Mouse (Mus musculus) heart, postnatal 0 days (tissue): ENCODE results near the gene Prkg1. TPM values are rescaled to one million over a fixed set of nuclear protein-coding genes. Genes with fewer than 3 reads are reported as not detected.

Source experiments
- ATAC-seq: fragments of 200-750 bp; cut with Nextera tagmentation; 2 replicates; pipeline ENCODE4 v1.8.0; 2017; ENCODE audit warnings: low read depth, moderate number of reproducible peaks, moderate library complexity; ENCODE audit not compliant: insufficient read depth
- DNase-seq: peaks from one replicate; pipeline ENCODE4 v3.0.0-alpha.2; 2016; ENCODE audit warnings: low spot score
- H3K27ac ChIP-seq: fragments of 300-500 bp; sonication (generic); 2 replicates; pipeline ENCODE4 v1.5.1; 2014; ENCODE audit warnings: low read depth, mild to moderate bottlenecking
- H3K27me3 ChIP-seq: fragments of 300-500 bp; sonication (generic); 2 replicates; pipeline ENCODE4 v1.6.1; 2014; ENCODE audit warnings: low read length, mixed read lengths; ENCODE audit not compliant: control insufficient read depth, insufficient read depth
- H3K36me3 ChIP-seq: fragments of 300-500 bp; sonication (generic); replicated peaks from 2 replicates; pipeline ENCODE4 v1.6.1; 2014; ENCODE audit warnings: low read length, mixed read lengths; ENCODE audit not compliant: control insufficient read depth, insufficient read depth
- H3K4me1 ChIP-seq: fragments of 300-500 bp; sonication (generic); 2 replicates; pipeline ENCODE4 v1.6.1; 2014; ENCODE audit warnings: antibody characterized with exemption; ENCODE audit not compliant: control insufficient read depth, insufficient read depth
- H3K4me2 ChIP-seq: fragments of 300-500 bp; sonication (generic); 2 replicates; pipeline ENCODE4 v1.6.1; 2014; ENCODE audit warnings: low read depth, mild to moderate bottlenecking, low read length, moderate library complexity
- H3K4me3 ChIP-seq: fragments of 300-500 bp; sonication (generic); 2 replicates; pipeline ENCODE4 v1.5.1; 2014; ENCODE audit warnings: low read depth, low read length
- H3K9ac ChIP-seq: fragments of 300-500 bp; sonication (generic); replicated peaks from 2 replicates; pipeline ENCODE4 v1.6.1; 2014; ENCODE audit warnings: low read depth, low read length, mixed read lengths
- H3K9me3 ChIP-seq: fragments of 300-500 bp; sonication (generic); replicated peaks from 2 replicates; pipeline ENCODE4 v1.6.1; 2016; ENCODE audit warnings: low read length; ENCODE audit not compliant: control insufficient read depth
- CTCF ChIP-seq: IDR thresholded peaks from 2 replicates; pipeline ENCODE4 v1.5.1; 2016; ENCODE audit warnings: antibody characterized with exemption, control low read depth, low read depth
- EP300 ChIP-seq: IDR thresholded peaks from 2 replicates; pipeline ENCODE4 v1.6.1; 2016; ENCODE audit warnings: antibody characterized with exemption, low read depth
- WGBS: fragments of 180-500 bp; shearing (Covaris S2); extraction: QIAGEN DNeasy Blood & Tissue Kit; methylation state at CpG from one replicate; pipeline ENCODE4 v1.1.7; 2014; 5-methylcytosine and 5-hydroxymethylcytosine counted together
- polyA plus RNA-seq: library from polyadenylated mRNA; unstranded; fragments of >200 nt; fragmentation: Nextera tagmentation; extraction: Ambion mirVana; gene quantifications from 2 replicates; pipeline ENCODE4 v1.2.1, GENCODE M21; 2015
- total RNA-seq: library from RNA; depleted of rRNA; stranded (reverse); fragments of >200 nt; gene quantifications from 2 replicates; pipeline ENCODE4 v1.2.3, GENCODE M21; 2014; ENCODE audit warnings: low replicate concordance

Prkg1 gene
- total and polyA plus RNA-seq, 2 experiments from 2014 or later, result 4.5 to 14.6 TPM

DNA sequence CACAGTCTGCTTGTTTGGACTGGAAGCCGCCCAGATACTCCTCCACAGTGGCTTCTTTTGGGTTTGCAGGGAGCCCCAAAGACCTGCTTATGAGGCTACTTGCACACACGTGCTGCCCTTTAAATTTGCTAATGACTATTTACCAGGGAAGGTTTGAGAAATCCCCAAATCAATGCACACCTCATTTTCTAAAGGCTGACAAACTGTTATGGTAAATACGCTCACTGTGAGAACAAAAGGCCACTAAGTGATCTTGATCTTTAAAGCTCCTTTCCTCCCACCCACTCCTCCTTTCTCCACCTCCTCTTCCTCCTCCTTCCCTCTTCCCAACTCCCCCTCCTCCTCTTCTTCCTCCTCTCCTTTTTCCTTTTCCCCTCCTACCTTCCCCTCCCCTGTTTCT, 658.8 kb downstream of the Prkg1 start:
- H3K9ac ChIP-seq, result no peak overlapping the region
- H3K9me3 ChIP-seq, result no peaks in the 10 kb centered on the region
- 59% methylated on average over 3 of the region's 3 CpGs for WGBS
- H3K4me2 ChIP-seq, result no peak overlapping the region
- DNase-seq (no peak), ATAC-seq (no peak)
- H3K27ac ChIP-seq, result no peak overlapping the region
- TF ChIP-seq EP300 (no peak), CTCF (no peak)
- no peaks in the 10 kb centered on the region for H3K27me3 ChIP-seq
- no peaks in the 10 kb centered on the region for H3K4me1 ChIP-seq
- no peak overlapping the region for H3K4me3 ChIP-seq
- H3K36me3 ChIP-seq, result no peaks in the 10 kb centered on the region

- no peaks in the 10 kb centered on the region for H3K36me3 ChIP-seq
- no peak for TF ChIP-seq CTCF
- no peak for TF ChIP-seq EP300
- H3K4me2 ChIP-seq, result no peak overlapping the region
- H3K9ac ChIP-seq, result no peak overlapping the region
- H3K4me1 ChIP-seq, result no peaks in the 10 kb centered on the region
- no peak overlapping the region for H3K27ac ChIP-seq
- no peak for ATAC-seq
- DNase-seq, result no peak
- no peaks in the 10 kb centered on the region for H3K27me3 ChIP-seq
- H3K9me3 ChIP-seq, result no peaks in the 10 kb centered on the region
- H3K4me3 ChIP-seq, result no peak overlapping the region
- 58% methylated on average over 6 of the region's 6 CpGs for WGBS
Observed at GRCm38 (mm10) chr19:31104764-31105163, 660.1 kb downstream of the Prkg1 start.

DNA sequence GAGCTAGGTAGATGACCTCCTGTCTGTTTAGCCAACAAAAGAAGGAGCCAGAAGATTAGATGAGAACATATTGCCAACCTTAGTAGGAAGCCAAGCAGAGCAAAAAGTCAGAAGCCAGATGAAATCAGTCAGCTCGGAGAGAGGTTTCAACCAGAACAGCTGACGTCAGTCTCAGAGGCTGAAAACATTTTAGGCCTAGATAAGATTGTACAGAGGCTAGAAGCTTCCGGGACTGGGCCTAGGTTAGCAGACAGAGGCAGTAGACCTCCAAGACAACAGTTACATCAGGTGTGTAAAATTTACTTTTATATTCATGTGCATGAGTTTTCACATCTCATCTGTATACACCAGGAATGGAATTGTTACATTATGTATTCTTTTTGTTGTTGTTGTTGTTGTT, 665.5 kb downstream of the Prkg1 start:
- no peaks in the 10 kb centered on the region for H3K36me3 ChIP-seq
- H3K27me3 ChIP-seq, result no peaks in the 10 kb centered on the region
- no peak overlapping the region for H3K27ac ChIP-seq
- H3K4me2 ChIP-seq, result no peak overlapping the region
- TF ChIP-seq EP300, result no peak
- TF ChIP-seq CTCF, result no peak
- no peak for ATAC-seq
- DNase-seq, result no peak
- H3K4me3 ChIP-seq, result no peak overlapping the region
- WGBS, result 14% methylated on average over 3 of the region's 3 CpGs
- H3K4me1 ChIP-seq, result no peaks in the 10 kb centered on the region
- no peak overlapping the region for H3K9ac ChIP-seq
- H3K9me3 ChIP-seq, result no peaks in the 10 kb centered on the region

- Histone ChIP-seq H3K27me3 (no peaks in the 10 kb centered on the region), H3K27ac (no peak overlapping the region), H3K36me3 (no peaks in the 10 kb centered on the region), H3K9ac (no peak overlapping the region), H3K9me3 (no peaks in the 10 kb centered on the region), H3K4me2 (no peak overlapping the region), H3K4me1 (no peaks in the 10 kb centered on the region), H3K4me3 (no peak overlapping the region)
- ATAC-seq (no peak), DNase-seq (no peak)
- 45% methylated on average over 3 of the region's 3 CpGs for WGBS
- TF ChIP-seq CTCF (no peak), EP300 (no peak)
Observed at GRCm38 (mm10) chr19:31097857-31098256, 667.0 kb downstream of the Prkg1 start.

- Histone ChIP-seq H3K27ac (0 out of 2 replicates have a peak overlapping the region, but pooled peaks have one; percentile 91), H3K9ac (peak overlapping the region; percentile 85), H3K4me2 (peak overlapping the region; percentile 83), H3K27me3 (no peaks in the 10 kb centered on the region), H3K4me3 (peak overlapping the region; percentile 77), H3K9me3 (no peaks in the 10 kb centered on the region), H3K4me1 (peaks cover 20% of the 10 kb centered on the region), H3K36me3 (peaks cover 21% of the 10 kb centered on the region; the same call in 1 of the 2 replicates)
- 80% methylated on average over 8 of the region's 8 CpGs for WGBS
- ATAC-seq (no peak), DNase-seq (no peak)
- TF ChIP-seq CTCF (no peak), EP300 (no peak)
Observed at GRCm38 (mm10) chr19:31083761-31084160, 681.1 kb downstream of the Prkg1 start.
